Mouse (Mus musculus): ENCODE measurements around the gene Sipa1.

Gene Sipa1

GRCm38 (mm10) chr19:5608707-5609106 lies 54.8 kb downstream of the Sipa1 start:
- in situ Hi-C loops (cut with MboI; ENCODE audit: unreplicated experiment in 2 of 2), result no loop called here

- in situ Hi-C loops (cut with MboI; ENCODE audit: unreplicated experiment in 2 of 2), result no loop called here
Measured at GRCm38 (mm10) chr19:5607705-5608410, 55.6 kb downstream of the Sipa1 start.

- in situ Hi-C loops (cut with MboI; ENCODE audit: unreplicated experiment in 2 of 2), result no loop called here
Measured at GRCm38 (mm10) chr19:5606196-5606595, 57.3 kb downstream of the Sipa1 start.

GRCm38 (mm10) chr19:5605126-5605525 lies 58.4 kb downstream of the Sipa1 start:
- in situ Hi-C loops (cut with MboI; ENCODE audit: unreplicated experiment in 2 of 2), result no loop called here

- in situ Hi-C loops (cut with MboI; ENCODE audit: unreplicated experiment in 2 of 2), result no loop called here
Measured at GRCm38 (mm10) chr19:5603664-5604063, 59.8 kb downstream of the Sipa1 start.

- in situ Hi-C loops (cut with MboI; ENCODE audit: unreplicated experiment in 2 of 2), result no loop called here
Measured at GRCm38 (mm10) chr19:5601752-5602541, 61.6 kb downstream of the Sipa1 start, which contains the start of gene Rnaseh2c. Rnaseh2c (plus strand) TSS chr19:5601873.

All from v-Abl transformed pro-B cells (cell line).